Mouse (Mus musculus): ENCODE measurements at regions not wholly inside any gene's neighbourhood (a gene's known extent, or its start where the extent isn't known, plus 50 kb on each side); places are given as distances from the start of the nearest gene placed in this dataset.

- H3K4me2 ChIP-seq (replicated peaks; ENCODE audit: low read depth, low read length) = no peak overlapping the region
- DNase-seq (ENCODE audit: low spot score) (no peak), ATAC-seq (ENCODE audit: low FRiP score) (no peak)
- H3K27me3 ChIP-seq (ENCODE audit: control insufficient read depth, insufficient read depth, low read length) = no peaks in the 10 kb centered on the region
- H3K4me1 ChIP-seq (replicated peaks; ENCODE audit: control insufficient read depth, insufficient read depth, low read length) = no peaks in the 10 kb centered on the region
- 82% methylated on average over 3 of the region's 3 CpGs for WGBS
- H3K36me3 ChIP-seq (ENCODE audit: control insufficient read depth, insufficient read depth, low read length) = no peaks in the 10 kb centered on the region
- H3K4me3 ChIP-seq (ENCODE audit: low read depth, low read length) = no peak overlapping the region
- no peak overlapping the region for H3K9ac ChIP-seq (ENCODE audit: low read depth, low read length)
- no peak overlapping the region for H3K27ac ChIP-seq (ENCODE audit: low read depth, low read length)
- no peaks in the 10 kb centered on the region for H3K9me3 ChIP-seq (ENCODE audit: control insufficient read depth, low read length)
Measured at GRCm38 (mm10) chr8:50007546-50007945, 1163.8 kb upstream of the Tenm3 start.

DNA sequence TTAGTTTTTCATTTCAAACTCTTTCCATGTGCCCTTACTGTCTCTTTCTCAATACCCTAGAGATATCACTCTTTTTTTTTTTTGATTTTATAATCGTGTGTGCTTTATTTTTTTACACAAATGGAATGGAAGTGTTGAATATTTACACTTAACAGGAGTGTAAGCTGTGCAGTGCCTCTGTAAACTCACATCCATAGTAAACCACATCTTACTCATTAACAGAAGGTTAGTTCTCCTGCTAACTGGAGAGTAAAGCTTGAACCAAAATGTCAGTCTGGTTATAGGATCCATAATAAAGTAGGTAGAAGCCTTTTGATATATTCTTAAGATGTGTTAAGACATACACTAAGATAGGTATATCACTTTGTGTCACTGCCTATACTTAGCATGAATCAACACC is 1160.5 kb upstream of the Tenm3 start:
- H3K4me3 ChIP-seq (ENCODE audit: low read depth, low read length) = no peak overlapping the region
- H3K9ac ChIP-seq (ENCODE audit: low read depth, low read length) = no peak overlapping the region
- no peaks in the 10 kb centered on the region for H3K4me1 ChIP-seq (replicated peaks; ENCODE audit: control insufficient read depth, insufficient read depth, low read length)
- no peak overlapping the region for H3K4me2 ChIP-seq (replicated peaks; ENCODE audit: low read depth, low read length)
- no peaks in the 10 kb centered on the region for H3K36me3 ChIP-seq (ENCODE audit: control insufficient read depth, insufficient read depth, low read length)
- DNase-seq (ENCODE audit: low spot score) = no peak
- H3K27me3 ChIP-seq (ENCODE audit: control insufficient read depth, insufficient read depth, low read length) = no peaks in the 10 kb centered on the region
- no peak for ATAC-seq (ENCODE audit: low FRiP score)
- no peak overlapping the region for H3K27ac ChIP-seq (ENCODE audit: low read depth, low read length)
- no peaks in the 10 kb centered on the region for H3K9me3 ChIP-seq (ENCODE audit: control insufficient read depth, low read length)
- 62% methylated on average over 1 of the region's 1 CpGs for WGBS

DNA sequence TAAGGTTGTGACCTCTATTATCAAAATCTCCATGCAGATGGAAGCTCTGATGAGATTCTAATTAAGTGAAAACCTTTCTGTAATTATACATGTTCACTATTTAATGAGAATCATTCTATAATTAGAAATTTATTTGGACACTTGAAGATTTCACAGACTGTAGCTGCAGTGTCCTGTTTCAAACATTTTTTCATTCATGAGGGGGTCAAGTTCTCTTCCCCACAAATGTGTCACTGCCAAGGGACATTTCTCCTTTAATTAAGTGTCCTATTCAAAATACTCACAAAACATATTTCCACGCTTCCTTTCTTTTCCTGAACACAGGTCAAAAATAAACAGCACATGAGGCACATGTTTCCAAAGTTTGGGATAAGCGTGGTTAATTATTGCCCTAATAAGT is 1159.9 kb upstream of the Tenm3 start:
- H3K27me3 ChIP-seq (ENCODE audit: control insufficient read depth, insufficient read depth, low read length) = no peaks in the 10 kb centered on the region
- no peaks in the 10 kb centered on the region for H3K9me3 ChIP-seq (ENCODE audit: control insufficient read depth, low read length)
- H3K4me3 ChIP-seq (ENCODE audit: low read depth, low read length) = no peak overlapping the region
- WGBS = 82% methylated on average over 2 of the region's 2 CpGs
- H3K9ac ChIP-seq (ENCODE audit: low read depth, low read length) = no peak overlapping the region
- no peak for ATAC-seq (ENCODE audit: low FRiP score)
- H3K4me1 ChIP-seq (replicated peaks; ENCODE audit: control insufficient read depth, insufficient read depth, low read length) = no peaks in the 10 kb centered on the region
- DNase-seq (ENCODE audit: low spot score) = no peak
- no peaks in the 10 kb centered on the region for H3K36me3 ChIP-seq (ENCODE audit: control insufficient read depth, insufficient read depth, low read length)
- no peak overlapping the region for H3K4me2 ChIP-seq (replicated peaks; ENCODE audit: low read depth, low read length)
- H3K27ac ChIP-seq (ENCODE audit: low read depth, low read length) = no peak overlapping the region

DNA sequence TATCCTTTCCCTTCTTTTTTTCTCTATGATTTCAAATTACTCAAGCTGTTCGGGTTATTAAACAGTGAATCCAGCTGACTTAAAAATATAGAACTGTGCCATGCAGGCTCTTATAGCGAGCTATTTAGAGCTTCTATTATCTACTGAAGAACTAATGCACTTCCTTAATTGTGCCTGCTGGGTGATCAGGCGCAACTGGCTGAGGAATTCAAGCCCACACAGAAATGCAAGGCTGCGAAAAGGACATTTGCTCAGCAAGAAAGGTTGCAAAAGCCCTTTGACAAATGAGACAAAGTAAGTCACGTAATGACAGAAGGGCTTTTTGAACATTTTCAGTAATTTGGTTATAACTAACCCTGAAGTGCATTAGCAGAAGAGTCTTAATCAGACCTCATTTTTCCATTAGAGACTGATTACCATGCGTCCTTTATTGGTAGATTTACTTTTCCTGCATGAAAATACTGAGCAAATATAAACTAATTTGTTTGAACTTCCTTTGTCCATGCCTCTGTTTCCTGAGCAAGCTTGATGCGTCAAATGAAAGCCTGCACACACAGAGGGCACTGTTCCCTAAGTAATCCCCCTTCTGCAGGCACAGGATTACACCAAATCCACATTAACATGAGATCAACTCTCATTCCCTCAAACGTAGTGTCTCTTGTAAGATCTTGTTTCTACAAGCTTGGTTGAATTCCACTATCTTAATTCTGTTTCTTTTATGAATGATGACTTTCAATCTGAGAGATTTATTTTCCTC is 1154.7 kb upstream of the Tenm3 start:
- H3K27me3 ChIP-seq (ENCODE audit: control insufficient read depth, insufficient read depth, low read length) = no peaks in the 10 kb centered on the region
- no peak overlapping the region for H3K4me2 ChIP-seq (replicated peaks; ENCODE audit: low read depth, low read length)
- ATAC-seq (ENCODE audit: low FRiP score) = no peak
- DNase-seq (ENCODE audit: low spot score) = peak; percentile 11
- H3K9ac ChIP-seq (ENCODE audit: low read depth, low read length) = no peak overlapping the region
- H3K4me1 ChIP-seq (replicated peaks; ENCODE audit: control insufficient read depth, insufficient read depth, low read length) = no peaks in the 10 kb centered on the region
- H3K4me3 ChIP-seq (ENCODE audit: low read depth, low read length) = no peak overlapping the region
- 45% methylated on average over 8 of the region's 8 CpGs for WGBS
- no peak overlapping the region for H3K27ac ChIP-seq (ENCODE audit: low read depth, low read length)
- no peaks in the 10 kb centered on the region for H3K36me3 ChIP-seq (ENCODE audit: control insufficient read depth, insufficient read depth, low read length)
- H3K9me3 ChIP-seq (ENCODE audit: control insufficient read depth, low read length) = no peaks in the 10 kb centered on the region

Data from hindbrain, embryonic 11.5 days (tissue).